Mouse (Mus musculus) embryonic fibroblast, embryonic 13.5 days (primary cell): Measurements from ENCODE around the gene Nim1k.

Experiments
- CTCF ChIP-seq: IDR thresholded peaks from 2 replicates; pipeline ENCODE4 v1.5.1; 2011; ENCODE audit warnings: mild to moderate bottlenecking, control low read depth, low read length, moderate library complexity, borderline replicate concordance; ENCODE audit not compliant: insufficient read depth
- POLR2A ChIP-seq: IDR thresholded peaks from 2 replicates; pipeline ENCODE4 v1.6.1; 2011; ENCODE audit warnings: low read depth, mild to moderate bottlenecking, control low read depth, low read length, moderate library complexity

- TF ChIP-seq CTCF (no peak), POLR2A (no peak)
Observed at GRCm38 (mm10) chr13:119695676-119696075, 60.0 kb downstream of the Nim1k start.
